Mouse (Mus musculus) liver, embryonic 13.5 days (tissue): ENCODE data around the gene Fndc3a. TPM values are rescaled to one million over a fixed set of nuclear protein-coding genes. Genes with fewer than 3 reads are reported as not detected.

Experiments used
- ATAC-seq: fragments of 200-750 bp; cut with Nextera tagmentation; 2 replicates; pipeline ENCODE4 v1.8.0; 2017; ENCODE audit warnings: low read depth, mild to moderate bottlenecking, moderate number of reproducible peaks, moderate library complexity
- DNase-seq: peaks from one replicate; pipeline ENCODE4 v3.0.0; 2022
- H3K27ac ChIP-seq: fragments of 300-500 bp; sonication (generic); 2 replicates; pipeline ENCODE4 v1.5.1; 2015; ENCODE audit warnings: moderate library complexity, mild to moderate bottlenecking, inconsistent platforms
- H3K27me3 ChIP-seq: fragments of 300-500 bp; sonication (generic); 2 replicates; pipeline ENCODE4 v1.6.1; 2015; ENCODE audit warnings: mild to moderate bottlenecking, inconsistent platforms
- H3K36me3 ChIP-seq: fragments of 300-500 bp; sonication (generic); 2 replicates; pipeline ENCODE4 v1.6.1; 2015; ENCODE audit warnings: mild to moderate bottlenecking, inconsistent platforms
- H3K4me1 ChIP-seq: fragments of 300-500 bp; sonication (generic); replicated peaks from 2 replicates; pipeline ENCODE4 v1.6.1; 2015; ENCODE audit warnings: inconsistent platforms
- H3K4me2 ChIP-seq: fragments of 300-500 bp; sonication (generic); 2 replicates; pipeline ENCODE4 v1.6.1; 2015; ENCODE audit warnings: inconsistent platforms, mild to moderate bottlenecking, moderate library complexity
- H3K4me3 ChIP-seq: fragments of 300-500 bp; sonication (generic); replicated peaks from 2 replicates; pipeline ENCODE4 v1.5.1; 2015; ENCODE audit warnings: mild to moderate bottlenecking, inconsistent platforms
- H3K9ac ChIP-seq: fragments of 300-500 bp; sonication (generic); 2 replicates; pipeline ENCODE4 v1.6.1; 2015; ENCODE audit warnings: mild to moderate bottlenecking, inconsistent platforms
- H3K9me3 ChIP-seq: fragments of 300-500 bp; sonication (generic); replicated peaks from 2 replicates; pipeline ENCODE4 v1.6.1; 2016; ENCODE audit warnings: inconsistent platforms
- WGBS: fragments of 180-500 bp; shearing (Covaris S2); methylation state at CpG from one replicate; pipeline ENCODE4 v1.1.7; 2015; ENCODE audit not compliant: insufficient replicate concordance; 5-methylcytosine and 5-hydroxymethylcytosine counted together
- polyA plus RNA-seq: library from polyadenylated mRNA; unstranded; fragments of >200 nt; fragmentation: Nextera tagmentation; extraction: Ambion mirVana; gene quantifications from 2 replicates; pipeline ENCODE4 v1.2.1, GENCODE M21; 2015

The Fndc3a gene
- 9.9 and 11.1 TPM in 2 replicates for polyA plus RNA-seq

DNA sequence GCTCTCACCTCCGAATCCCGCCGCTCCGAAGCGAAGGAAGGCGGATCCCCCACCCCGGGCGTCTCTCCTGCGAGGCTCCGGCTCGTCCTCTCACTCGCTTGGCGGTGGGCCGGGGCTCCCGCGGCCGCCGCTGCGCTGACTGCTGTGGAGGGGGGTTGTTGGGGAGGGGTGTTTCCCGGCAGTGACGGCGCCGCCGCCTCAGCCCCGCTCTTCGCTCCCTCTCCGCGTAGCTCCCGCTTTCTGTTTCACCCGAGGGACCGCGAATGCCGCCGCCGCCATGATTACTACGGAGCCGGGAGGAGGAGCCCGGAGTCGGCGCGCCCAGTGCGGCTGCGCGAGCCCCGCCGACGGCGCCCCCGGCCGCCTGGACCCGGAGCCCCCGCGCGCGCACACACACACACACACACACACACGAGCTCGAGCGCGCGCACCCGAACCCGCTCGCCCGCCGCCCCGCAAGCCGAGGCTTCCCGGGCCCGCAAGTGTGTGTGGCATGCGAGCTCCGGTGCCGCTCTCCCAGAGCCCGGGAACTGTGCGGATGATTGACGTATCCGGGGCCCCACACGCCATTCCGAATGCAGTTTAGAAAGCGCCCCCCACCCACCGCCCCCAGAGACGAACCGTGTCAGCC, at the start of gene Fndc3a:
Fndc3a (minus strand) TSS at position 294 of the 631 bp plus-strand sequence.
- under 1% methylated on average over 62 of the region's 82 CpGs for WGBS
- H3K4me1 ChIP-seq, result peaks cover 30% of the 10 kb centered on the region
- ATAC-seq (peak; percentile 88), DNase-seq (peak; percentile 63)
- no peaks in the 10 kb centered on the region for H3K36me3 ChIP-seq
- H3K9me3 ChIP-seq, result no peaks in the 10 kb centered on the region
- peak within 1 kb of the TSS; percentile 94 for H3K9ac ChIP-seq
- peak within 1 kb of the TSS; percentile 79 for H3K27ac ChIP-seq
- peak within 1 kb of the TSS; percentile 93 for H3K4me2 ChIP-seq
- peaks cover 27% of the 10 kb centered on the region for H3K27me3 ChIP-seq
- peak within 1 kb of the TSS; percentile 92 for H3K4me3 ChIP-seq

- Histone ChIP-seq H3K9me3 (no peaks in the 10 kb centered on the region), H3K4me2 (no peak overlapping the region), H3K4me3 (no peak overlapping the region), H3K4me1 (no peaks in the 10 kb centered on the region), H3K27ac (no peak overlapping the region), H3K9ac (no peak overlapping the region), H3K36me3 (no peaks in the 10 kb centered on the region), H3K27me3 (no peaks in the 10 kb centered on the region)
- WGBS, result 63% methylated on average over 6 of the region's 6 CpGs
- no peak for DNase-seq
- ATAC-seq, result no peak
These were observed 43.1 kb upstream of the Fndc3a start for GRCm38 (mm10) chr14:72752893-72753292.

DNA sequence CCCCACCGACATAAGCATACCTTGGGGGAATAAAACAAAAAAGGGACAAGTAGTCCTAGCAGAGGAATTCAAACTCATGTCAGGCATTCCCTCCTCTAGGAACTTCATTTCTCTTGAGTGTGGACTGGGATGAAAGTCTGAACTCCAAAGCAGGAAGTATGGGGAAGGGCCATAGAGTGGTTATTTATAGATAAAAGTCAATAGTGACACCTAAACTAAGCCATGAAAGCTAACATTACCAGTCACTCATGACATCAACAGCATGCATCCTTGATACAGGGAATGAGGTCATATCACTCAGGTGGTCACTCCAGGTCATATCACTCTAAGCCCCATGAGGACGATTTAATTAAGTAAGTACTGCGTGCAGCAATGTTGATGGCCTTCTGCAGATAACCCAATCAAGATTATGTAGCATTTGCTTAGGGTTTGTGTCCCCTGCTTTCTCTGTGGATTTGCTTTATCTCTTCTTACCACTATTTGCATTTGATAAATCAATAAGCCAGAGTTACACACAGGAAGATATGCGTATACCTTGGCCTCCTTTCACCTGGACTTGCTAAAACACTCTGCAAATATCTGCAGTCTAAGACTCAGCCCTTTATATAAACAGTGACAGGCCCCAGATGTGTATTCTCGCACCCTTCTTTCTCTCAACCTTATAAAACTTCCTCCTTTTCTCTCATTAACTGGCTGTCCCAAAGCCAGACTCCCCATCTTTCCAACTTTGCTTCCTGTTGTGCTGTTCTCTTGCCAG, 40.8 kb upstream of the Fndc3a start:
- Histone ChIP-seq H3K27me3 (no peaks in the 10 kb centered on the region), H3K4me1 (no peaks in the 10 kb centered on the region), H3K4me2 (no peak overlapping the region), H3K36me3 (no peaks in the 10 kb centered on the region), H3K9ac (no peak overlapping the region), H3K4me3 (no peak overlapping the region), H3K27ac (no peak overlapping the region), H3K9me3 (no peaks in the 10 kb centered on the region)
- DNase-seq, result no peak
- ATAC-seq, result no peak
- WGBS, result 55% methylated on average over 5 of the region's 5 CpGs

DNA sequence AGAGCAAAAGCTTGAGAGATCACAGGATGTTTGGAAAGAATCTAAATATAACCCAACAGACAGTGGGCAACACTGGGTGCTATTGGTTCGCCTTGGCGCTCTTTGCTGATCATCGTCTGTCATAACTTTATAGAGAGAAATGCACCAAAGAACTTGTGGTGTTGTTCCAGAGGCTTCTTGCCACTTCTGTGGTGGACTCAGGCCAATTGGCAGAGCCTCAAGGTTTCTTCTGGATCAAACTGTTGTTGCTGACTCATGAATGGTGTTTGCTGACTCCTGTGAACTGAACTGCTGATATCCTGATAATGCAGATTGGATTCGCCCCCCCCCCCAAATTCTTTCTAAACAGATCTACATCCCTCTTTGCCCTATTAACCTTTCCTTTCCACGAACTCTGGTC, 38.5 kb upstream of the Fndc3a start:
- Histone ChIP-seq H3K9me3 (no peaks in the 10 kb centered on the region), H3K27me3 (no peaks in the 10 kb centered on the region), H3K4me3 (no peak overlapping the region), H3K36me3 (no peaks in the 10 kb centered on the region), H3K4me2 (no peak overlapping the region), H3K27ac (no peak overlapping the region), H3K4me1 (no peaks in the 10 kb centered on the region), H3K9ac (no peak overlapping the region)
- ATAC-seq (no peak), DNase-seq (no peak)
- WGBS, result 70% methylated on average over 5 of the region's 5 CpGs

GRCm38 (mm10) chr14:72741667-72742066, 31.9 kb upstream of the Fndc3a start:
- Histone ChIP-seq H3K36me3 (no peaks in the 10 kb centered on the region), H3K4me2 (no peak overlapping the region), H3K9me3 (no peaks in the 10 kb centered on the region), H3K4me3 (no peak overlapping the region), H3K27me3 (no peaks in the 10 kb centered on the region), H3K9ac (no peak overlapping the region), H3K4me1 (no peaks in the 10 kb centered on the region), H3K27ac (no peak overlapping the region)
- ATAC-seq, result no peak
- WGBS, result 70% methylated on average over 3 of the region's 3 CpGs
- DNase-seq, result no peak

DNA sequence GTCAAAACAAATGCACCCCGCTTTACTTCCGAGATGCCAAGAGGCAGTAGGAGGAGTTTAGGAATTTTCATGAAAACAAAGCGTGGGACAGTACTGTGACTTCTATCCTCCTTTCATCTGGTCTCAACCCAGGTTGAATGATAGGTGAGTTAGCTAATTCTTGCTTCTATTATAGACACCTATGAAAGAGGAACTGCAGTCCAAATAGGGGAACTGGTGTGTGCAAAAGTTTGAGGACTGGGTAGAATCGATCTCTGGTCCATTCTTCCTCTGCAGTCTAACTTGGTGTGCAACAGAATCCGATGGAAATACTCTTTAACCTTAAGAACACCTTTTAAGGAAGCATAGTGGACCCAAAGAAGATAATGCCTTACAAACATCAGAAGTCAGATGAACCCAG, 30.5 kb upstream of the Fndc3a start:
- 52% methylated on average over 5 of the region's 5 CpGs for WGBS
- Histone ChIP-seq H3K9me3 (no peaks in the 10 kb centered on the region), H3K9ac (no peak overlapping the region), H3K4me1 (no peaks in the 10 kb centered on the region), H3K27me3 (no peaks in the 10 kb centered on the region), H3K36me3 (no peaks in the 10 kb centered on the region), H3K4me3 (no peak overlapping the region), H3K27ac (no peak overlapping the region), H3K4me2 (no peak overlapping the region)
- no peak for DNase-seq
- ATAC-seq, result no peak

- Histone ChIP-seq H3K4me1 (no peaks in the 10 kb centered on the region), H3K27ac (no peak overlapping the region), H3K9ac (no peak overlapping the region), H3K9me3 (no peaks in the 10 kb centered on the region), H3K4me2 (no peak overlapping the region), H3K36me3 (no peaks in the 10 kb centered on the region), H3K4me3 (no peak overlapping the region), H3K27me3 (no peaks in the 10 kb centered on the region)
- WGBS, result 67% methylated on average over 8 of the region's 8 CpGs
- ATAC-seq (no peak), DNase-seq (no peak)
These were observed 29.8 kb upstream of the Fndc3a start for GRCm38 (mm10) chr14:72739484-72740208.

DNA sequence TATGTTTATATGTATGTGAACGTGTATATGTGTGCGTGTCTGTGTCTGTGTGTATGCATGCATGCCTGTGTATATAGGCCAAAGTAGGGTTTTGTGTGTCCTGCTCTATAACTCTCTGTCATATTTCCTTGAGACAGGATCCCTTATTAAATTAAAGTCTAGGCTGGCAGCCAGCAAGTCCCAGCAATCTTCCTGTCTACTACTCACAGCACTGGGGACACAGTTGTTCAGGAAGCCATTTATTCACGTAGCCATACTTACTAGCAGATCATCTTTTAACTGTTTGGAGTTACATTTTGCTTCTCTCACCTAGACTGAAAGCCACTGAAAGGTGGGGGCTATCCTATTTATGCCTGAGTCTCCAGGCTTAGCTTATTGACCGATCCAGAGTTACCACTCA, 29.0 kb upstream of the Fndc3a start:
- H3K36me3 ChIP-seq, result no peaks in the 10 kb centered on the region
- no peaks in the 10 kb centered on the region for H3K27me3 ChIP-seq
- no peak overlapping the region for H3K27ac ChIP-seq
- no peak overlapping the region for H3K4me3 ChIP-seq
- DNase-seq (no peak), ATAC-seq (no peak)
- H3K4me1 ChIP-seq, result no peaks in the 10 kb centered on the region
- 74% methylated on average over 4 of the region's 4 CpGs for WGBS
- no peak overlapping the region for H3K4me2 ChIP-seq
- no peaks in the 10 kb centered on the region for H3K9me3 ChIP-seq
- H3K9ac ChIP-seq, result no peak overlapping the region

DNA sequence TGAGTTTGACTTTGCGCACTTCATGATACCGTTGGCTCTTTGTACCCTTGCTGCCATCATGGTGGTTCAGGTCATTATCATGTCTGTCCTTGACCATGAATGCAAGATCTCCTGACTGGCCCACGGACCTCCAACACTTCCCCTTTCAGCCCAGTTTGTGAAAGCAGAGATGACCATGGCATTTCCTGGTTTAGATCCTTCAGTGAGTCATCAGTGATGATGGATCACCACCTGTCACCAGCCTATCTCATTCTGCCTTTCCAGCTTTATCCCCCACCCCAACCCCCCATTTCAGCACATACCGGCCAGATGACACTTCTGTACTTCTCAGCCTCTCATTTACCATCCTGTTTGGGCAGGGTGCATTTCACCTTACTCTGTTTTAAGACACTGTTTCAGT, 28.4 kb upstream of the Fndc3a start:
- 38% methylated on average over 4 of the region's 4 CpGs for WGBS
- DNase-seq (no peak), ATAC-seq (no peak)
- no peak overlapping the region for H3K27ac ChIP-seq
- no peaks in the 10 kb centered on the region for H3K36me3 ChIP-seq
- no peaks in the 10 kb centered on the region for H3K9me3 ChIP-seq
- H3K4me3 ChIP-seq, result no peak overlapping the region
- H3K4me1 ChIP-seq, result no peaks in the 10 kb centered on the region
- H3K9ac ChIP-seq, result no peak overlapping the region
- H3K4me2 ChIP-seq, result no peak overlapping the region
- no peaks in the 10 kb centered on the region for H3K27me3 ChIP-seq

- H3K4me2 ChIP-seq, result no peak overlapping the region
- no peaks in the 10 kb centered on the region for H3K9me3 ChIP-seq
- no peaks in the 10 kb centered on the region for H3K27me3 ChIP-seq
- no peak for ATAC-seq
- WGBS, result 52% methylated on average over 3 of the region's 3 CpGs
- H3K4me1 ChIP-seq, result no peaks in the 10 kb centered on the region
- H3K36me3 ChIP-seq, result no peaks in the 10 kb centered on the region
- no peak for DNase-seq
- H3K27ac ChIP-seq, result no peak overlapping the region
- H3K9ac ChIP-seq, result no peak overlapping the region
- H3K4me3 ChIP-seq, result no peak overlapping the region
These were observed 16.1 kb upstream of the Fndc3a start for GRCm38 (mm10) chr14:72725865-72726264.

- no peaks in the 10 kb centered on the region for H3K36me3 ChIP-seq
- no peaks in the 10 kb centered on the region for H3K9me3 ChIP-seq
- H3K9ac ChIP-seq, result no peak overlapping the region
- no peak for ATAC-seq
- H3K4me3 ChIP-seq, result no peak overlapping the region
- no peaks in the 10 kb centered on the region for H3K4me1 ChIP-seq
- H3K4me2 ChIP-seq, result no peak overlapping the region
- H3K27me3 ChIP-seq, result no peaks in the 10 kb centered on the region
- no peak for DNase-seq
- WGBS, result 48% methylated on average over 3 of the region's 3 CpGs
- H3K27ac ChIP-seq, result no peak overlapping the region
These were observed 12.7 kb upstream of the Fndc3a start for GRCm38 (mm10) chr14:72722274-72723053.
